Mouse (Mus musculus): ENCODE measurements around the gene Nadsyn1.

- TF ChIP-seq CTCF (IDR thresholded peaks at IDR 0.05; ENCODE audit: low read depth) (no peak), EP300 (optimal IDR thresholded peaks at IDR 0.05) (no peak)
These were observed 25.6 kb upstream of the Nadsyn1 start for GRCm38 (mm10) chr7:143848127-143848767.
